Mouse (Mus musculus): ENCODE results near the gene Hic1.

DNA sequence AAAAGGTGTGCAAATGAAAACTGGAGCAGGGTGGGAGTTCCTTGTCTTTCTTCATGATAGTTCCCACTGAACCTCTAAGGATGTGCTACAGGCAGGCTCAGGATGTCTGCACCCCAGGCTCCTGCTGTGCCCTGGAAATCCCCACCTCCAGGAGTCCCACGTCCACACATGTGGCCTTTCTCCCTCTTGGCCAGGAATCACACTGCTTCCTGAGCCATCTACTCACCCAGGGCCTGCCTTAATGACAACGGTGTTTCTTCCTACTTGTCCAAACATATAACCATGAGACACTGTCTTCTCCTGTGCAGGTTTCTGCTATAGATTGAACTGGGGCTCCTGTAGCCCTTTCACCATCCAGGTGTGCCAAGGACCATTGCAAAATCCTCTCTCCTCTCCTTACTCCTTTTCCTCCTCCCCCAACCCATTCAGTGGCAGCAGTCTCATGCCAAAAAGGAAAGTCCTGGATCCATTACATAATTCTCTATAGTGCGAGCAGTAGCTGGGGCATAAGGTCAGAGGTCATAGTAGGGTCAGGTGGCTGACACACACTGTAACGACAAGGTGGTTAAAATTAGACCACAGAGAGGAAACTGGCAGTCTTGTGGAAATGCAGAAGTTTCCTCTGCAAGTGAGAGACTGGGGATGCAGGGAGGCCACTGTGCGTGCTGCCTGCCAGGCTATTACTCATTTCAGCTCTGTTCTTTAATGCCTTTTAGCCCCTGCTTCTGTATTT lies 32.5 kb downstream of the Hic1 start:
- TF ChIP-seq CTCF (IDR thresholded peaks at IDR 0.05; ENCODE audit: borderline replicate concordance, control insufficient read depth, extremely low read depth, insufficient read depth, low read length, poor library complexity) (no peak), POLR2A (IDR thresholded peaks at IDR 0.05; ENCODE audit: control insufficient read depth, extremely low read depth, insufficient read depth, low read length, poor library complexity) (no peak)
